9 mouse cellular contexts compared by ENCODE assay signal in the genomic region with DNA sequence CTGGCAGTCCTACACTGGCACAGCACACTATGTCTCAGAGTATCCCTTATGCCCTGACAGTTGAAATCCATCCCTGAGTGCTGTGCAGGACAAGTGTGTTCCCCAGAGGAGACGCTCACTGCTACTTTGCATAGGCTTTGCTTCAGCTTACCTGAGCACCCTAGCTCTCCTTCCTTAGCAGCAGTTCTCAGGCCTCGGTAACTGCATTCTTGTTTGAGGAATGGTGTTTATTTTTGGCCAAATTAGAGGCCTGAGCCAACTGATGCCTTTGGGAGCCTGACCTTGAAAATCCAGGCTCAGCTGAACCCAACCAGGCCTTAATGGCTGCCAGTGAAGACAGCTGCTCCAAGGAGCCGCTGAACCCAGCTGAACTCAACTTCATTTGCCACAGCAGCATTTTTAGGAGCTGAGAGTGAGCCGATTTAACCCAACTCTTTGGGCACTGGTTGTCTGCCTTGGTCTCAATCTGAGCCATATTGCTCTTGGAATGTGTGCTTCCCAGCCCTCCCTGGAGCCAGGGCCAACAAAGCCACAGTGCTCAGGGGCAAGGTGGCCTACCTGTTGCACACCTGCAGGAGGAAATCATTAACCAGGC. TPM values are rescaled to one million over a fixed set of nuclear protein-coding genes. Genes with fewer than 3 reads are reported as not detected.
DNase-seq lines count a peak whose midpoint lies in the region; ATAC-seq lines count a peak whose summit lies in the region.
"Had no signal": no experiment of that assay in that cellular context is flagged by ENCODE, and none has a peak within 500 bp of the region (broad histone marks: within the 10 kb centered on the region; RNA-seq: fewer than 3 reads in every experiment).

No protein-coding gene starts in this region.

- H3K9me3 ChIP-seq in limb, embryonic 12.5 days: no peaks in the 10 kb centered on the region
- H3K9me3 ChIP-seq in limb, embryonic 10.5 days (replicated peaks): no peaks in the 10 kb centered on the region
- H3K9me3 ChIP-seq in liver, embryonic 12.5 days (replicated peaks): no peaks in the 10 kb centered on the region
- H3K9me3 ChIP-seq: hindbrain, embryonic 15.5 days had no signal

- ATAC-seq in limb, embryonic 12.5 days (ENCODE audit: insufficient number of reproducible peaks, insufficient read depth, low FRiP score, low TSS enrichment, low read depth): no peak
- no peak for ATAC-seq in liver, embryonic 12.5 days

- H3K4me3 ChIP-seq in limb, embryonic 12.5 days (replicated peaks): no peak overlapping the region
- H3K4me3 ChIP-seq in limb, embryonic 10.5 days: no peak overlapping the region
- no peak overlapping the region for H3K4me3 ChIP-seq in liver, embryonic 12.5 days
- H3K4me3 ChIP-seq: hindbrain, embryonic 15.5 days had no signal

- H3K4me2 ChIP-seq in limb, embryonic 12.5 days: no peak overlapping the region
- H3K4me2 ChIP-seq in liver, embryonic 12.5 days: no peak overlapping the region

- no peak overlapping the region for H3K9ac ChIP-seq in limb, embryonic 12.5 days (replicated peaks)
- H3K9ac ChIP-seq in liver, embryonic 12.5 days: no peak overlapping the region
- H3K9ac ChIP-seq: hindbrain, embryonic 15.5 days had no signal

- H3K36me3 ChIP-seq in limb, embryonic 12.5 days: peaks cover 58% of the 10 kb centered on the region
- peaks cover 69% of the 10 kb centered on the region for H3K36me3 ChIP-seq in limb, embryonic 10.5 days
- peaks cover 71% of the 10 kb centered on the region for H3K36me3 ChIP-seq in liver, embryonic 12.5 days

- no peaks in the 10 kb centered on the region for H3K27me3 ChIP-seq in limb, embryonic 12.5 days
- no peaks in the 10 kb centered on the region for H3K27me3 ChIP-seq in limb, embryonic 10.5 days (ENCODE audit: low read depth, poor library complexity, severe bottlenecking)
- H3K27me3 ChIP-seq in liver, embryonic 12.5 days (replicated peaks): no peaks in the 10 kb centered on the region
- H3K27me3 ChIP-seq: hindbrain, embryonic 15.5 days had no signal

- H3K4me1 ChIP-seq in limb, embryonic 12.5 days (replicated peaks): peaks cover 31% of the 10 kb centered on the region
- peaks cover 33% of the 10 kb centered on the region for H3K4me1 ChIP-seq in limb, embryonic 10.5 days
- H3K4me1 ChIP-seq in liver, embryonic 12.5 days: peaks cover 62% of the 10 kb centered on the region

- WGBS in limb, embryonic 12.5 days: 82% methylated on average over 4 of the region's 4 CpGs
- 87% methylated on average over 4 of the region's 4 CpGs for WGBS in limb, embryonic 10.5 days
- 87% methylated on average over 4 of the region's 4 CpGs for WGBS in liver, embryonic 12.5 days (ENCODE audit: insufficient replicate concordance)

- peak overlapping the region; percentile 97 for H3K27ac ChIP-seq in limb, embryonic 12.5 days
- no peak overlapping the region for H3K27ac ChIP-seq in limb, embryonic 10.5 days
- H3K27ac ChIP-seq in liver, embryonic 12.5 days: peak overlapping the region; percentile 93; the same call in 1 of the 2 replicates

- DNase-seq in cerebellum, adult 9-10 months: peak; percentile 52
- DNase-seq in cerebellum, adult 18-20 months: no peak
- no peak for DNase-seq in limb, embryonic 10.5 days (ENCODE audit: low spot score)
- DNase-seq in gastrocnemius, postnatal 25 days: peak; percentile 57
- DNase-seq in natural killer cell, adult 2 months (ENCODE audit: low spot score in 2 of 2): no peak
- DNase-seq in urinary bladder, adult 18-20 months (ENCODE audit: low spot score in 2 of 2): no peak

RNA-seq across cellular contexts. Expression of a gene that starts 0.6 kb away (rescaled TPM):
- 3.3 and 3.4 TPM in 2 replicates for polyA plus RNA-seq in limb, embryonic 12.5 days (2016; fragmentation: Nextera tagmentation; extraction: Ambion mirVana)
- 1.2 and 1.3 TPM in 2 replicates for polyA plus RNA-seq in limb, embryonic 10.5 days (2016; fragmentation: Nextera tagmentation; extraction: Ambion mirVana)
- total RNA-seq in gastrocnemius, postnatal 25 days (2021): 1 to 10 TPM; 3.5 to 7.0 TPM
- polyA plus RNA-seq in liver, embryonic 12.5 days (2016; fragmentation: Nextera tagmentation; extraction: Ambion mirVana): 0.64 and 0.77 TPM in 2 replicates

Comparison
In these comparisons a context has a peak if more than half of its experiments do, and no peak if none do; other contexts are left out.
1. DNase-seq: peak in cerebellum, adult 9-10 months (single experiment) and gastrocnemius, postnatal 25 days (single experiment); none in cerebellum, adult 18-20 months (0 of 2), limb, embryonic 10.5 days (single experiment), natural killer cell, adult 2 months (0 of 2) and urinary bladder, adult 18-20 months (0 of 2).